Mouse (Mus musculus) brain, embryonic 14.5 days (tissue): ENCODE data around the gene Sco1.

Source experiments
- CTCF ChIP-seq: fragments of 200-500 bp; IDR thresholded peaks from 2 replicates; pipeline ENCODE4 v1.5.1; 2012; ENCODE audit warnings: inconsistent platforms, mild to moderate bottlenecking, moderate library complexity, borderline replicate concordance; ENCODE audit not compliant: insufficient read depth, insufficient read length; ENCODE audit errors: extremely low read depth
- POLR2A ChIP-seq: fragments of 200-500 bp; IDR thresholded peaks from 2 replicates; pipeline ENCODE4 v1.6.1; 2012; ENCODE audit warnings: mild to moderate bottlenecking, inconsistent platforms, borderline replicate concordance; ENCODE audit not compliant: poor library complexity, insufficient read depth, insufficient read length, severe bottlenecking; ENCODE audit errors: extremely low read depth

- no peak for TF ChIP-seq CTCF
- no peak for TF ChIP-seq POLR2A
Observed at GRCm38 (mm10) chr11:67047199-67047598, 5.3 kb upstream of the Sco1 start.
